Mouse (Mus musculus) embryo, embryonic 11.5 days (tissue): Measurements from ENCODE around the gene Gmfg.

Experiments used
- DNase-seq: peaks from one replicate; pipeline ENCODE4 v3.0.0-alpha.2; 2012; ENCODE audit warnings: low read depth, low spot score

The Gmfg gene

GRCm38 (mm10) chr7:28436932-28437570, at the start of gene Gmfg:
Gene Gmfg (plus strand): TSS chr7:28437447.
- peak; percentile 72 for DNase-seq

GRCm38 (mm10) chr7:28390331-28390730, 46.9 kb upstream of the Gmfg start:
- DNase-seq: no peak

- DNase-seq: peak; percentile 93
These were observed 44.6 kb upstream of the Gmfg start, which contains the start of the genes Med29 and Paf1 for GRCm38 (mm10) chr7:28392429-28393271. Gene Med29 (minus strand): TSS chr7:28392708. Gene Paf1 (plus strand): TSS chr7:28392951.

GRCm38 (mm10) chr7:28393272-28393951, 43.8 kb upstream of the Gmfg start:
- DNase-seq: no peak

GRCm38 (mm10) chr7:28395425-28395824, 41.8 kb upstream of the Gmfg start:
- DNase-seq: no peak

DNA sequence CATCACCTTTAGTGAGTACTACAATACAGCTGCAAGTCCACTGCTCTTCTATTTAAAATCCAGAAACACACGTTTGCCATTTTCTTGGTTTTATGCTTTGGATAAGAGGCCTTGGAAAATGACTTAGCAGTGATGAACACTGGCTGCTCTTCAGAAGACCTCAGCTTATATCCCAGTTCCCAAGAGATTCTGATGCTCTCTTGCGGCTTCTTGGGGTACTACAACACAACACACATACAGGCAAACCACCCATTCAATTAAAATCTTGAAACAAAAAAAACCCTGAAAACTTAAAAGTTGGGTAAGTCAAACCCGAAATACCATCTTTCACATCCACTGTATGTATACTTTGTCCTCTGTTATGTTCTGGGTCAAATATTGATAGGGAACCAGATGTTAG, 39.2 kb upstream of the Gmfg start:
- DNase-seq: no peak

DNA sequence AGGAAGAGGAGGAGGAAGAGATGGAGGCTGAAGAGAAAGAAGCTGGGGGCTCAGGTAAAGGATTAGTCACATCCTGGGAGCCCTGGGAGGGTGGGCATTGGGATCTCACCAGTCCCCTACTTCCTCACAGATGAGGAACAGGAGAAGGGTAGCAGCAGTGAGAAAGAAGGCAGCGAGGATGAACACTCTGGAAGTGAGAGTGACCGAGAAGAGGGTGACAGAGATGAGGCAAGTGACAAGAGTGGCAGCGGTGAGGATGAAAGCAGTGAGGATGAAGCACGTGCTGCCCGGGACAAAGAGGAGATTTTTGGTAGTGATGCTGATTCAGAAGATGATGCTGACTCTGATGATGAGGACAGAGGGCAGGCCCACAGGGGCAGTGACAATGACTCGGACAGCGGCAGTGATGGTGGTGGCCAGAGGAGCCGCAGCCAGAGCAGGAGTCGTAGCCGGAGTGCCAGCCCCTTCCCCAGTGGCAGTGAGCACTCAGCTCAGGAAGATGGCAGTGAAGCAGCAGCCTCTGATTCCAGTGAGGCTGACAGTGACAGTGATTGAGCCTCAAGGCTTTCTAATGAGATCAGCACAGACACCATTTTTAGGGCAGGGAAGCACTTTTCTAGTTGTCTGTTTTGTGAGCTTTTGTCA, 38.4 kb upstream of the Gmfg start:
- no peak for DNase-seq

GRCm38 (mm10) chr7:28401030-28401429, 36.2 kb upstream of the Gmfg start:
- no peak for DNase-seq

GRCm38 (mm10) chr7:28401942-28402341, 35.3 kb upstream of the Gmfg start:
- no peak for DNase-seq

GRCm38 (mm10) chr7:28410841-28411475, 26.3 kb upstream of the Gmfg start:
- DNase-seq: no peak

DNA sequence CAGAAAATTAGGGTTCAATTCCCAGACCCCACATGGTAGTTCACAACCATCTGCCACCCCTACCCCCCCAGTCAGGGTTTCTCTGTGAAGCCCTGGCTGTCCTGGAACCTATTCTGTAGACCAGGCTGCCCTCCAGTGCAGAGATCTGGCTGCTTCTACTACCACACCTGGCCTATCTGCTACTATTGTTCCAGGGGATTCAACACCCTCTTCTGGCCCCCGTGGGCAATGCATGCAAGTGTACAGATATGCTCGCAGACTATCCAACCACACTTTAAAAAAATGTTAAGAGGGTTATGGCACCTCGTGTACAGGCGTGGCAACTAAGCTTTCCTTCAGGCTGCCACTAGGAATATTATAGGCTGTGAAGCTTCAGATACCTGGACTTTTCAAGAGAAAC, 24.4 kb upstream of the Gmfg start:
- DNase-seq: no peak

DNA sequence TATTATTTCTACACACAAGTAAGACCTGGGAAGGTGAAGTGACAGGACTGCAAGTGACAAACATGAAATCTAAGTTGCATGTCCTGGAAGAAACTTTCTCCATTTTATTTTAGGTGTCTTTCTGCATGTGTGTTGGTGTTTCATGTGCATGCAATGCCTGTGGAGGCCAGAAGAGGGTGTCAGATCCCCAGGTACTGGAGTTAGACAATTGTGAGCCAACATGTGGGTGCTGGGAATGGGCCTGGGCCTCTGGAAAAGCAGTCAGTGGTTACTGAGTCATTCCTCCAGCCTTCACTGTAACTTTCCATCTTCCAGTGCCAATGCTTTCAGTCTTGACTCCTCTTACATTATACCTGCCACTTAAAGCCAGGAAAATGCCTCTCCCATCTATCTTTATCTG, 19.9 kb upstream of the Gmfg start:
- DNase-seq: no peak

DNA sequence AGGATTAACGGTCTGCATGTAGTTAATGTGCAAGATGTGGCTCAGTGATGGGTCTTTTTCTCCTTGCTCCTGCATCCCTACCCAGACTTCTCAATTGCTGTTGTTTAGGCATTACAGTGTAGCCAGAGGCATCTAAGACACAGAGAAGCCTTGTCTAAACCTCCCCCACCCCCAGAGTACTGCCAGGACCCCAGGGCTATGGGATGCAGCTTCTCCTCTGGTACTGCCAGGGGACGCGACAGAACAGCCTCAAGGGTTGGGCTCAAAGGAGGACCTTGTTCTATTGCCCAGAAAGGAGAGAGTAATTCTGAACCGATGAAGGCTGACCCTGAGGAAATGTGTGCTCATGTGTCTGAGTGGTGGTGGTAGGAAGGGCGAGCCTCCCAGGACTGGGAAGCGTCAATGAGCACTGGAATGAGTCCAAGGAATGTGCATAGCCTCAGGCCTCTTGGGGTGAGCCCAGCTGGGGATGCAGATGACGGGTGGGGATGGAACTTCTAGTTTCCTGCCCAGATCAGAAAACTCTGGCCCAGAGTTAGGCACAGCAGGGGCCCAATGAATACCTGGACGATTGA, 19.1 kb upstream of the Gmfg start:
- no peak for DNase-seq

DNA sequence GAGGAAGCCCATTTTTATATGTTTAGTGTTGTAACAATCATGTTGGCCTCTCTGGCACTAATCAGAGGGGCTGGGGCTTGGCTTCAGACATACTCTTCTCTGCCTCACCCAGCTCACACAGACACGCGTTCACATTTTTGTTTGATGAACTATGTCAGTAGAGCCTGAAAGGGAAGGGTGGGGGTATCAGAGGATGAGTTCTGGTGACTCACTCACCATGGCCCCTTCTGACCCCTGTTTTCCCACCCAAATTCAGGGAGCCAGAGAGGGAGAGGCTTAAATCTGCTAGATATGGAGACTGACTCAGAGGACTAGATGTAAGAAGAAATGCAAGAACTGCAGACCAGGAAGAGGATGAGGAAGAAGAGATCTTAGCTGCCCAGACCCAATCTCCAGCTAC, 17.8 kb upstream of the Gmfg start:
- no peak for DNase-seq

- no peak for DNase-seq
These were observed 14.2 kb upstream of the Gmfg start for GRCm38 (mm10) chr7:28423018-28423417.

GRCm38 (mm10) chr7:28427738-28428137, 9.5 kb upstream of the Gmfg start:
- no peak for DNase-seq

DNA sequence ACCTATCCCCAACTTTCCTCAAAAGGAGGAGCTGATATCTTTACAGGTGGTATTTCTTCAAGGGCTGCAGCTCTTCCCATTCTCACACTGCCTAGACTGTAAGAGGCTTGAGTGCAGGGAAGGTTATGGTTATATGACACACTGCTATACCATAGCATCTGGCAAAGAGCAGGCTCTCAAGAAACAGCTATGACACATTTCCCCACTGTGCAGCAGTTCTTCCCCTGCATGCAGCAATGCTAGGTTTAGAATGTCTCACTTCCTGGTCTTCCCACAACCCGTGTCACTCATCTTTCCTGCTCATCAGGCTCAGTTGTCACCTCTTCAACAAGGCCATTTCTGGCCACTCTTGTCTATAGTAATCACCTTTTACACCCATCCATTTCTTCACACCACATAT, 6.7 kb upstream of the Gmfg start:
- no peak for DNase-seq

DNA sequence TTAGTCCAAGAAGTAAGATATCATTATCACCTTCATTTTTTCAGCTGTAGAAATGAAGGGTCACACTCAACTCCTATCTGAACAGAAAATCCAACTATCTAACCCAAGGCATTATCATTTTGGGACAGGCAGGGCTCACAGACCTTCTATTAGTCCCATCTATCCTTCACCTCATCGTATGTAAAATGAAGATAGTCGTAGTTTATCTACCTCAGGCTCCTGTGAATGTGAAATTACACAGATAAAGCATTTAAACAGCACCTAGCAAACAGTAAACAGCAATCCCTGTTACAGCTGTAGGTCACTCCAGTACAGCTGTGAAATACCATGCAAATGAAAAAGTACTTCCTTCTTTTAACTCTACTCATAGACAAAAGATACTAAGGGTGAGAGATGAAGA, 5.0 kb upstream of the Gmfg start:
- no peak for DNase-seq

DNA sequence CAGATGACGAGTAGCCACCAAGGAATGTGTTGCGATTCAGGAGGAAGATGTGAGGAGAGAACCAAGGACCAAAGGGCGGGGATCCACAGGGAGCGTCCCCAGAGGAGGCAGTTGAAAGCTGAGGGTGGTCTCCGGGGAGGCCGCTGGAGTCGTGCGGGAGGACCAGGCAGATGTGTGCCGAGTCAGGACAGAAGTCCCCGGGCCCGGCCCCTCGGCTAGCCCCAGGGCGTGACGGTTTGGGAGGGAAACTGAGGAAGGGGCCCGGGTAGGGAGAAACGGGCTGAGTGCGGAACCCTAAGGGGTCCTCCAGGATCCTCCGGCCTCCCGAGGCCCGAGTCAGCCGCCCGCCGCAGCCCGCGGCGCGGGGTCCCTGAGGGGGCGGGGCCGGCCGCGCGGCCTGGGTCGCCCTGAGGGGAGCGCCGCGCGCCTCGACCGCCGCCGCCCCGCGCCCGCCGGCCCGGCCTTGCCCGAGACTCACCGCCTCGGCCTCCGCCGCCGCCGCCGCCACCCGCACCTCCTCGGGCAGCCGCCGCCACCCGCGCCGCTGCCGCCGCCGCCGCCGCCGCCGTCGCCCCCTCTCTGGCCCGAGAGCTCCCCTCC, 1.5 kb upstream of the Gmfg start:
- no peak for DNase-seq

DNA sequence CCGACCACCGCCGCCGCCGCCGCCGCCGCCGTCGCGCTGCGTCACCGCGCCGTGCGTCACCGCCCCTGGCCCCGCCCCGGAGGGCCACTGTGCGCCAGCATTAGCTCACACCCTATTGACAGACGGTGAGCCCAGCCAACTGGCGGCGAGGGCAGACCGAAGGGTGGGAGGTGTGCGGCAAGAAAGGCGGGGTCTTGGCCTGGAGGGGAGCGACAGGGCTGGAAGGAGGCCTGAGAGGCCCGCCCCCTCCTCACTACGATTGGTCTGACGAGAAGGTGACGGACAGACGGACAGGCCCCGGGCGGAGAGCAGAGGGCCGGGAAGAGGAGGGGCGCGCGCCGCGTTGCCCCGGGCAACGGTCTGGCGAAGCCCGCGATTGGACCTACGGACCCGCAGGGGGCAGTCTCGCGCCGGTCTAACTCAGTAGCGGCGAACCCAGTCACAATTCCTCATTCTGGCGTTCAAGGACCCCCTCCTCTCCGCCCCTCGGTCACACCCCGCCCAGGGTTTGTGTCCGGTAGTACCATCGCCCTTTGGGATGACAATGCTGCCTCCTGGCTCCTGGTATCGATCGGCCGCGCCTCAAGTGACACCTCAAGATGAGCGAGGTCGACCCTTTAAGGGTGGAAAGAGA, 859 bp upstream of the Gmfg start:
- peak; percentile 98 for DNase-seq
